Mouse (Mus musculus) MEL (cell line): ENCODE results near the gene Scn4b.

Experiments used
- CHD1 ChIP-seq: IDR thresholded peaks from 2 replicates; pipeline ENCODE4 v1.6.1; 2012; ENCODE audit warnings: low read depth, mild to moderate bottlenecking, inconsistent platforms, low read length, improper control_type of control experiment
- CHD2 ChIP-seq: IDR thresholded peaks from 2 replicates; pipeline ENCODE4 v1.6.1; 2011; ENCODE audit warnings: low read length, improper control_type of control experiment
- CTCF ChIP-seq, 3 experiments: IDR thresholded peaks in 2 of 3; conservative IDR thresholded peaks in 1 of 3; 2 replicates each; pipeline ENCODE4 v1.5.1; 2011 to 2012; ENCODE audit warnings: low read length in 3 of 3, low read depth in 2 of 3, mild to moderate bottlenecking in 2 of 3, improper control_type of control experiment in 1 of 3, inconsistent platforms in 1 of 3, mixed read lengths in 1 of 3, moderate library complexity in 1 of 3; ENCODE audit not compliant: control insufficient read depth in 1 of 3, insufficient read depth in 1 of 3, poor library complexity in 1 of 3, severe bottlenecking in 1 of 3
- EP300 ChIP-seq, 2 experiments: IDR thresholded peaks; 2 replicates each; pipeline ENCODE4 v1.6.1; 2011; ENCODE audit warnings: improper control_type of control experiment in 2 of 2, low read length in 2 of 2, low read depth in 1 of 2, mild to moderate bottlenecking in 1 of 2
- GATA1 ChIP-seq: IDR thresholded peaks from 2 replicates; pipeline ENCODE4 v1.6.1; 2011; ENCODE audit warnings: low read depth, low read length, improper control_type of control experiment
- HCFC1 ChIP-seq: IDR thresholded peaks from 2 replicates; pipeline ENCODE4 v1.6.1; 2012; ENCODE audit warnings: low read depth, mild to moderate bottlenecking, inconsistent platforms, low read length, improper control_type of control experiment, moderate library complexity
- MAZ ChIP-seq: IDR thresholded peaks from 2 replicates; pipeline ENCODE4 v1.6.1; 2012; ENCODE audit warnings: low read depth, mild to moderate bottlenecking, inconsistent platforms, low read length, improper control_type of control experiment
- MYC ChIP-seq: IDR thresholded peaks from 2 replicates; pipeline ENCODE4 v1.6.1; 2011; ENCODE audit warnings: low read depth, mild to moderate bottlenecking, low read length, improper control_type of control experiment, moderate library complexity
- POLR2A ChIP-seq, 2 experiments: IDR thresholded peaks; 2 replicates each; pipeline ENCODE4 v1.6.1; 2011 to 2012; ENCODE audit warnings: low read length in 2 of 2, mild to moderate bottlenecking in 2 of 2, control low read depth in 1 of 2, improper control_type of control experiment in 1 of 2, low read depth in 1 of 2, moderate library complexity in 1 of 2; ENCODE audit not compliant: control insufficient read depth in 1 of 2, insufficient read depth in 1 of 2, poor library complexity in 1 of 2
- POLR2AphosphoS2 ChIP-seq: IDR thresholded peaks from 2 replicates; pipeline ENCODE4 v1.6.1; 2011; ENCODE audit warnings: low read length, improper control_type of control experiment
- TAL1 ChIP-seq: IDR thresholded peaks from 2 replicates; pipeline ENCODE4 v1.6.1; 2012; ENCODE audit warnings: mild to moderate bottlenecking, inconsistent platforms, low read length, moderate library complexity, mixed read lengths
- TCF12 ChIP-seq: IDR thresholded peaks from 2 replicates; pipeline ENCODE4 v1.6.1; 2014; ENCODE audit warnings: low read depth, mild to moderate bottlenecking, inconsistent platforms, low read length, improper control_type of control experiment, moderate library complexity
- ZC3H11A ChIP-seq: IDR thresholded peaks from 2 replicates; pipeline ENCODE4 v1.6.1; 2012; ENCODE audit warnings: low read depth, mild to moderate bottlenecking, inconsistent platforms, low read length, improper control_type of control experiment
- ZNF384 ChIP-seq: IDR thresholded peaks from 2 replicates; pipeline ENCODE4 v1.6.1; 2012; ENCODE audit warnings: low read depth, mild to moderate bottlenecking, inconsistent platforms, low read length, improper control_type of control experiment

DNA sequence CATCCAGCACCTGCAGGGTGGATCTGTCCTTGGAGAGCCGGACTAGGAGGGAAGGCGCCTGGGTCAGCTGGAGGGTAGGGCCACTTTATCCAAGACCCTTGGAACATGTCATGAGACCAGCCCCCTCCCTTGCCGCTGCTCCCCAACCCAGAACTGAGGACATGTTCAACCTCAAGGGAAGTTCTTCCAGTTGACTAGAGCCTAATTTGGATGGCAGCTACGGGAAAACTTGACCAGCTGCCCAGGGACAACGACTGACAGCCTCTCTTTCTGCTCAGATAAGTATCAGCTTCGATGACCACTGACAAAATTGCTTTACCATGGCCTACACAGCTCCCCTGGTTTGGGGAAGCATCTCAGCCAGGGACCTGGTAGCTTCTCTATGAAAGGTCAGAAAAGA is 45.1 kb downstream of the Scn4b start:
- no peak for TF ChIP-seq POLR2A (IDR thresholded peaks at IDR 0.05; ENCODE audit: control insufficient read depth in 1 of 2, insufficient read depth in 1 of 2, low read depth in 1 of 2, low read length in 2 of 2, poor library complexity in 1 of 2)
- TF ChIP-seq MAZ, result no peak
- TF ChIP-seq POLR2AphosphoS2, result no peak
- no peak for TF ChIP-seq TAL1
- no peak for TF ChIP-seq CTCF (IDR thresholded peaks at IDR 0.05 in 2 of 3, conservative IDR thresholded peaks at IDR 0.05 in 1 of 3; ENCODE audit: control insufficient read depth in 1 of 3, insufficient read depth in 1 of 3, low read depth in 2 of 3, low read length in 3 of 3, poor library complexity in 1 of 3, severe bottlenecking in 1 of 3)
- TF ChIP-seq MYC, result no peak
- TF ChIP-seq ZNF384, result no peak
- TF ChIP-seq TCF12, result no peak
- TF ChIP-seq CHD2, result no peak
- no peak for TF ChIP-seq CHD1
- TF ChIP-seq ZC3H11A, result no peak
- no peak for TF ChIP-seq HCFC1
- no peak for TF ChIP-seq GATA1
- TF ChIP-seq EP300 (IDR thresholded peaks at IDR 0.05; ENCODE audit: low read depth in 1 of 2, low read length in 2 of 2), result no peak
